Mouse (Mus musculus): ENCODE measurements around the gene Qser1.

DNA sequence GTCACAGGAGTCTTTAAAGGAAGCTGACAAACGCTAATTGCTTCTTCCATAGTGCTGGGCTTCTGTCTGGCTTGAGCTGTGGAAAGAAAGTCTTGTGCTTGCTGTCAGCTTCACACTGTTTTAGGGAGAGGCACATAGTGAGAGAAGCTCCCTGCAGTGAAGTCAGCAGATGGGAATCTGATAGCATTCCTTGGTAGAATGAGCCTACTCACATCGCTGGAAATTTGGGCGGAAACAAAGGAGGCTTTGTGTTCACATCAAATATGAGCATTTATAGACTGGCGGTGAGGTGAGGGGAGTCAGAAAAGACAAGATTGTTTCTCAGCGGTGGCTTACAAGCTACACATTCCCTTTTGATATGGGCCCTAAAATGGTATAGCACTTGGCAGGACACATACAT lies 35.1 kb upstream of the Qser1 start:
- no peak for TF ChIP-seq CTCF (IDR thresholded peaks at IDR 0.05; ENCODE audit: low read depth)
- no peak for TF ChIP-seq EP300 (optimal IDR thresholded peaks at IDR 0.05)
